Mouse (Mus musculus) hindbrain, embryonic 15.5 days (tissue): ENCODE measurements around the gene Cd200. TPM values are rescaled to one million over a fixed set of nuclear protein-coding genes. Genes with fewer than 3 reads are reported as not detected.
"Not testable (repeated sequence)": the region's sequence is repeated elsewhere in the genome, so short reads cannot be mapped to it uniquely, and the experiment has no call there.

ENCODE experiments used
- ATAC-seq: fragments of 200-750 bp; cut with Nextera tagmentation; 2 replicates; pipeline ENCODE4 v1.8.0; 2017; ENCODE audit warnings: low read depth, moderate number of reproducible peaks, moderate TSS enrichment; ENCODE audit not compliant: low FRiP score
- H3K27ac ChIP-seq: fragments of 300-500 bp; sonication (generic); replicated peaks from 2 replicates; pipeline ENCODE4 v1.5.1; 2015; ENCODE audit warnings: mild to moderate bottlenecking, inconsistent platforms
- H3K27me3 ChIP-seq: fragments of 300-500 bp; sonication (generic); 2 replicates; pipeline ENCODE4 v1.6.1; 2015; ENCODE audit warnings: control low read depth, inconsistent platforms
- H3K36me3 ChIP-seq: fragments of 300-500 bp; sonication (generic); 2 replicates; pipeline ENCODE4 v1.6.1; 2015; ENCODE audit warnings: control low read depth, inconsistent platforms
- H3K4me1 ChIP-seq: fragments of 300-500 bp; sonication (generic); replicated peaks from 2 replicates; pipeline ENCODE4 v1.6.1; 2015; ENCODE audit warnings: control low read depth, inconsistent platforms
- H3K4me2 ChIP-seq: fragments of 300-500 bp; sonication (generic); 2 replicates; pipeline ENCODE4 v1.6.1; 2015; ENCODE audit warnings: moderate library complexity, mild to moderate bottlenecking, inconsistent platforms
- H3K4me3 ChIP-seq: fragments of 300-500 bp; sonication (generic); 2 replicates; pipeline ENCODE4 v1.5.1; 2015; ENCODE audit warnings: mild to moderate bottlenecking, inconsistent platforms
- H3K9ac ChIP-seq: fragments of 300-500 bp; sonication (generic); 2 replicates; pipeline ENCODE4 v1.6.1; 2015; ENCODE audit warnings: inconsistent platforms
- H3K9me3 ChIP-seq: fragments of 300-500 bp; sonication (generic); 2 replicates; pipeline ENCODE4 v1.6.1; 2016; ENCODE audit warnings: control low read depth, inconsistent platforms
- WGBS: fragments of 180-500 bp; shearing (Covaris S2); methylation state at CpG from one replicate; pipeline ENCODE4 v1.1.7; 2015; 5-methylcytosine and 5-hydroxymethylcytosine counted together
- polyA plus RNA-seq: library from polyadenylated mRNA; unstranded; fragments of >200 nt; fragmentation: Nextera tagmentation; extraction: Ambion mirVana; gene quantifications from 2 replicates; pipeline ENCODE4 v1.2.1, GENCODE M21; 2015

The Cd200 gene
- polyA plus RNA-seq, 1 experiment from 2014 or later, result 346 TPM

GRCm38 (mm10) chr16:45376294-45376693 lies 32.6 kb downstream of the Cd200 start:
- H3K27ac ChIP-seq, result no peak overlapping the region
- no peak for ATAC-seq
- no peak overlapping the region for H3K4me3 ChIP-seq
- H3K4me1 ChIP-seq, result no peaks in the 10 kb centered on the region
- no peaks in the 10 kb centered on the region for H3K9me3 ChIP-seq
- H3K27me3 ChIP-seq, result no peaks in the 10 kb centered on the region
- H3K36me3 ChIP-seq, result peaks cover 11% of the 10 kb centered on the region
- H3K4me2 ChIP-seq, result no peak overlapping the region
- 78% methylated on average over 4 of the region's 4 CpGs for WGBS
- H3K9ac ChIP-seq, result no peak overlapping the region

DNA sequence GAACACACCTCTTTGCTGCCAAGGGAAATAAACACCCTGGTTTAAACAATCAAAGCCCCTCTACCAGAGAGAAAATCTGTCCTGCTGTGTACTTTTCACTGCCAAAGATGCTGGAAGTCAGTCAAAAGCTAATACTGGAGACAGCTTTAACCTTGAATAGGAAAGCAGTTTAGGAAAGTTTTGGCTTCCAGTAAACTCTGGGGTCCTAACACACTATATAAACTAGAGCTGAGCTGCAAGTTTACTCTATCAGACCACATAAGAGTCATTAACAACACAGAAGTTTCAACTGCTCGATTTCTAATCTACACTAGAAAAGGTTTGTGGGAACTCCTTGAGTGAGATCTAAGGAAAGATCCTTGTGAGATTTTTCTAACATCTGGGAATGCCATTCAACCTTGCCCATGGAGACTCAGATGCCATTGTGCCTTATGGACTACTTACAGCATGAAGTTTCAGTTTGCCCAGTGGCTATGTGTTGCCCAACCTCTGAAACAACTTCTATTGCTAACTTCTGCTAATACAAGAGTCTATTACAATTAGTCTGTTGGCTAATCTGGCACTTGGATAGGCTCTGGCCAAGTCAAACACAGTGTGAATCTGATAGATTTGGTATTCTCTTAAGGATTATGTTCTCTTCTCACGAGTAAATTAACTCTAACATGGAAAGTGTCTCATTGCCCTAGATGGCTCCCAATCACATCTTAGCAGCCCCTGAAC lies 33.2 kb downstream of the Cd200 start:
- no peaks in the 10 kb centered on the region for H3K27me3 ChIP-seq
- no peak overlapping the region for H3K4me2 ChIP-seq
- ATAC-seq, result no peak
- H3K36me3 ChIP-seq, result peaks cover 4% of the 10 kb centered on the region
- WGBS, result 73% methylated on average over 2 of the region's 2 CpGs
- H3K4me1 ChIP-seq, result no peaks in the 10 kb centered on the region
- no peaks in the 10 kb centered on the region for H3K9me3 ChIP-seq
- H3K27ac ChIP-seq, result no peak overlapping the region
- no peak overlapping the region for H3K4me3 ChIP-seq
- no peak overlapping the region for H3K9ac ChIP-seq

GRCm38 (mm10) chr16:45374074-45374473 lies 34.8 kb downstream of the Cd200 start:
- no peak for ATAC-seq
- 79% methylated on average over 2 of the region's 2 CpGs for WGBS

DNA sequence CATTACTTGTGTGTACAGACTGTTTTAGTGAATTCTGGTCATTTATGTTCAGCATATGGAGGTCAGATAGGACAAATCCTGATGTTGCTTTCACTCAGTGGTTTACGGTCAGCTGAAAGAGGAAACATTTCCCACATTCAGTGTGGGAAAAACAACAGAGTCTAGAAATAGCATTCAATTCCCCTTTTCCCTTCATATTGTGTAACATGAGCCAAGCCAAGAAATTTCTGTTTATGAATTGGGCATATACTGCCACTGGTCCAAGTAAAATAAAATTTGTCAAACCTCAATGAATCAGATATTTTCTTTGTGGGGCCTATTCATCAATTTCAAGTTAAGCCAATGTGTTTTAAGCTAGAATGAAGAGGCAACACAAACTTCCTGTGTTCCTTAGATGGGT lies 37.8 kb downstream of the Cd200 start:
- ATAC-seq, result no peak
- Histone ChIP-seq H3K4me3 (no peak overlapping the region), H3K9me3 (no peaks in the 10 kb centered on the region), H3K27me3 (no peaks in the 10 kb centered on the region), H3K27ac (no peak overlapping the region), H3K9ac (no peak overlapping the region), H3K4me2 (no peak overlapping the region), H3K36me3 (no peaks in the 10 kb centered on the region), H3K4me1 (no peaks in the 10 kb centered on the region)
- WGBS, result 86% methylated on average over 1 of the region's 1 CpGs

More at GRCm38 (mm10) chr16:45374074-45374473, 34.8 kb downstream of the Cd200 start:
- Histone ChIP-seq H3K27ac (no peak overlapping the region), H3K9ac (no peak overlapping the region), H3K9me3 (no peaks in the 10 kb centered on the region), H3K36me3 (no peaks in the 10 kb centered on the region), H3K4me3 (no peak overlapping the region), H3K27me3 (no peaks in the 10 kb centered on the region), H3K4me2 (no peak overlapping the region), H3K4me1 (no peaks in the 10 kb centered on the region)

DNA sequence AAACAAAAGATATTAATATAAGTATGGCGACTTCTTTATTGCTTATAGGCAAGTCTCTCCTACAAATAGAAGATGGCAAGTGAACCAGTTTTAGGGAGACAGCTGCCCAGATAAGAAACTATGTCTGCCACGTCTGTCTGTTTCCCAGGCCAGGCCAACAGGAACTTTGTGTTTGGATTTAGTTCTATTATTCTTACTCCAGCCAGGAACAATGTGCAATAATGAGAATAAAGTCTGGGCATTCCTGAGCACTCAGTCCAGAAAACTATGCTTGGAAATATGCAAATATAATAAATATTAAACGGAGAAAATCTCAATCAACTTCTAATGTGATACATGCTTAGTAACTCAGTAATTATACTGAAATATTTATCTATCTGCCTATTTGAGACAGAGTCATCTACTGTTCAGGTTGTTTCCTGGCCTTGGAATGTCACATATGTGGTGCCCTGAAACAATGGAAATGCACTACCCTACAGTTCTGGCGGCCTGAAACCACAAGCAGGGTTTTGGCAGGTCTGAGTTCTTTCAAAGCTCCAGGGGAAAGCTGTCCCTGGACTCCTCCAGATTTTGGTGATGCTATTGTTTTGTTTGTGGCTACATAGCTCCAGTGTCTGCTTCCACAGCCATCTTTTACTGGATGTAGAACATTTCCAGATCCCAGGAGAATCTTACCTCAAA lies 39.4 kb downstream of the Cd200 start:
- no peaks in the 10 kb centered on the region for H3K36me3 ChIP-seq
- H3K4me2 ChIP-seq, result no peak overlapping the region
- H3K9ac ChIP-seq, result no peak overlapping the region
- ATAC-seq, result no peak
- no peak overlapping the region for H3K27ac ChIP-seq
- H3K9me3 ChIP-seq, result no peaks in the 10 kb centered on the region
- H3K4me3 ChIP-seq, result no peak overlapping the region
- no peaks in the 10 kb centered on the region for H3K27me3 ChIP-seq
- H3K4me1 ChIP-seq, result no peaks in the 10 kb centered on the region
- 74% methylated on average over 4 of the region's 4 CpGs for WGBS

GRCm38 (mm10) chr16:45366111-45366510 lies 42.7 kb downstream of the Cd200 start:
- H3K9ac ChIP-seq, result no peak overlapping the region
- 73% methylated on average over 7 of the region's 7 CpGs for WGBS
- no peaks in the 10 kb centered on the region for H3K4me1 ChIP-seq
- no peak for ATAC-seq
- H3K36me3 ChIP-seq, result no peaks in the 10 kb centered on the region
- H3K4me2 ChIP-seq, result no peak overlapping the region
- no peak overlapping the region for H3K27ac ChIP-seq
- no peaks in the 10 kb centered on the region for H3K27me3 ChIP-seq
- H3K9me3 ChIP-seq, result no peaks in the 10 kb centered on the region
- no peak overlapping the region for H3K4me3 ChIP-seq

- 93% methylated on average over 9 of the region's 9 CpGs for WGBS
- no peak overlapping the region for H3K9ac ChIP-seq
- H3K4me1 ChIP-seq, result no peaks in the 10 kb centered on the region
- H3K4me3 ChIP-seq, result no peak overlapping the region
- no peak overlapping the region for H3K4me2 ChIP-seq
- no peaks in the 10 kb centered on the region for H3K27me3 ChIP-seq
- no peak overlapping the region for H3K27ac ChIP-seq
- no peaks in the 10 kb centered on the region for H3K36me3 ChIP-seq
- no peak for ATAC-seq
- no peaks in the 10 kb centered on the region for H3K9me3 ChIP-seq
Observed at GRCm38 (mm10) chr16:45365353-45365752, 43.5 kb downstream of the Cd200 start.

- H3K4me3 ChIP-seq, result no peak overlapping the region
Observed at GRCm38 (mm10) chr16:45364627-45365026, 44.2 kb downstream of the Cd200 start.

GRCm38 (mm10) chr16:45363480-45364045 lies 45.3 kb downstream of the Cd200 start:
- Histone ChIP-seq H3K27ac (no peak overlapping the region), H3K27me3 (no peaks in the 10 kb centered on the region), H3K9ac (no peak overlapping the region), H3K9me3 (no peaks in the 10 kb centered on the region), H3K4me1 (no peaks in the 10 kb centered on the region), H3K4me2 (no peak overlapping the region), H3K36me3 (no peaks in the 10 kb centered on the region), H3K4me3 (no peak overlapping the region)
- 81% methylated on average over 4 of the region's 4 CpGs for WGBS
- ATAC-seq, result no peak

More at GRCm38 (mm10) chr16:45364627-45365026, 44.2 kb downstream of the Cd200 start:
- WGBS, result 89% methylated on average over 1 of the region's 1 CpGs
- H3K4me1 ChIP-seq, result no peaks in the 10 kb centered on the region
- H3K36me3 ChIP-seq, result no peaks in the 10 kb centered on the region
- no peaks in the 10 kb centered on the region for H3K9me3 ChIP-seq
- no peak for ATAC-seq
- no peak overlapping the region for H3K27ac ChIP-seq
- H3K9ac ChIP-seq, result no peak overlapping the region
- H3K27me3 ChIP-seq, result no peaks in the 10 kb centered on the region
- no peak overlapping the region for H3K4me2 ChIP-seq

DNA sequence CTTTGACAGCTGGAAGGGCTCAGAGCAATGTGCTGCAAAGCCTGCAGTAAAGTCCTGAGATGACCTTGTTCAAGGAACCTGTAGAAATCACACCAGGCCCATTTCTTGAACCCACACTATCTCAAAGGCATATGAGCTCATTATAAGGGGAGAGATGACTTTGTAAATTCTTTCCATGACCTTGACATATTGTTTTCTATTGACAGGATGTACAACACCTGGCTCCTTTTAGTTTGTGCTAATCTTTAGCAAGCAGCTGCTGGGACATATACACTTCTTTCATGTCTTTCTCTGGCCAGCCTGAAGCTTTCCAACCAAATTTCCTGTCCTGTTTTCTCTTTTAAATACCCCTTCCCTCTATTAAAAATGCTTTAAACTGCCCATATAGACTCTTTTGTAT lies 47.4 kb downstream of the Cd200 start:
- Histone ChIP-seq H3K9me3 (no peaks in the 10 kb centered on the region), H3K36me3 (no peaks in the 10 kb centered on the region), H3K27ac (no peak overlapping the region), H3K4me2 (no peak overlapping the region), H3K27me3 (no peaks in the 10 kb centered on the region), H3K4me3 (no peak overlapping the region), H3K4me1 (no peaks in the 10 kb centered on the region), H3K9ac (no peak overlapping the region)
- no peak for ATAC-seq

DNA sequence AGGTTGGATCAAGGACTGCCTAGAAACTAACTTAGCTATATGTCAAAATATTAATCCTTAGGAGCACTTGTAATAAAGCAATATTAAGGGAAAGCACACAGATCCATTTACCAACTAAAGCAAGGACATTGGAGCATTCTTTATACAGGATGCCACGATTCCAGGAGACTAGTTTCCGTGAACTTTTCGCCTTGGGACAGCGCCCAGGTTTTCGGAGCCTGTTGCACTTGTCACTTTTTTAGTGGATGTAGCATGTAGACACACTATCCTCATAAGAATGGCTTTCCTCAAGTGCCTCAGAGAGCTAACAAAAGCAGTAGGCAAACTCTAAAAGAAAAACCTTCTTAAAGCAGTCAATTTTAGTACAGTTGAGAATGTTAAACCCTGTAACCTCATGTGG lies 50.4 kb downstream of the Cd200 start:
- H3K9ac ChIP-seq, H3K27me3 ChIP-seq, H3K36me3 ChIP-seq, H3K4me2 ChIP-seq, H3K9me3 ChIP-seq, H3K4me3 ChIP-seq, H3K4me1 ChIP-seq, H3K27ac ChIP-seq, ATAC-seq: not testable (repeated sequence)
- 95% methylated on average over 5 of the region's 5 CpGs for whole genome bisulfite sequencing

DNA sequence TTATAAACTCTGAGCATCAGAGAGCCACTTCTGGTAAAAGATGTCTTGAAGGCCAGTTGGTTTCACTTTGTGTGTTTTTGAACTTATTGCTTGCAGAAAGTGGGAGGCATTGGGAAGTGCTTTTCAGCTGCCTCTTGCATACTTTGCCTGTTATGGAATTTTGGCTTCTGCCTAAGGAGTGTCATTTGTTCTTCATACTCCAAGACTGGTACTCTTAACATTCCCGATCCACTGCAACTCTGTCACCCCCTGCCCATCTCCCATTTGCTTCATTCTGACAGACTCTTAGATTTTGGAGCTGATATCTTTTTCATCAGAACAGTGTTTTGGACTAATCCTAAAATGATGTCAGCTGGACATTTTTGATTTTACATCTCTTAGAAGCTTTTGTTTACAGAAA lies 51.7 kb downstream of the Cd200 start:
- WGBS, result 94% methylated on average over 1 of the region's 1 CpGs
- H3K4me3 ChIP-seq, result no peak overlapping the region
- H3K4me1 ChIP-seq, result no peaks in the 10 kb centered on the region
- H3K36me3 ChIP-seq, result no peaks in the 10 kb centered on the region
- no peak overlapping the region for H3K27ac ChIP-seq
- H3K9ac ChIP-seq, result no peak overlapping the region
- H3K4me2 ChIP-seq, result no peak overlapping the region
- H3K9me3 ChIP-seq, result no peaks in the 10 kb centered on the region
- no peak for ATAC-seq
- no peaks in the 10 kb centered on the region for H3K27me3 ChIP-seq
